Mouse (Mus musculus) layer of hippocampus, postnatal 14 days (tissue): Measurements from ENCODE around the gene Map10. TPM values are rescaled to one million over a fixed set of nuclear protein-coding genes. Genes with fewer than 3 reads are reported as not detected.

ENCODE experiments used
- DNase-seq, 2 experiments: peaks; one replicate each; pipeline ENCODE4 v3.0.0; 2021 to 2022; ENCODE audit warnings: low spot score in 2 of 2, mixed read lengths in 1 of 2
- total RNA-seq, 2 experiments: library from RNA; stranded (reverse); gene quantifications; 2 replicates each; pipeline ENCODE4 v1.2.3; 2021

Map10 gene
- total RNA-seq, 2 experiments from 2014 or later, result 4.2 TPM

- DNase-seq, result no peak
Measured at GRCm38 (mm10) chr8:125709171-125709570, 39.6 kb downstream of the Map10 start.

GRCm38 (mm10) chr8:125711514-125711913, 41.9 kb downstream of the Map10 start:
- no peak for DNase-seq

- DNase-seq, result no peak
Measured at GRCm38 (mm10) chr8:125716211-125716610, 46.6 kb downstream of the Map10 start.

- DNase-seq, result no peak
Measured at GRCm38 (mm10) chr8:125716613-125717012, 47.0 kb downstream of the Map10 start.

GRCm38 (mm10) chr8:125718914-125719313, 49.3 kb downstream of the Map10 start:
- DNase-seq, result no peak

GRCm38 (mm10) chr8:125722675-125723074, 53.1 kb downstream of the Map10 start:
- DNase-seq, result no peak

Other genes with a start within 250 kb of the Map10 start
- gene Sipa1l2, start 100.0 kb upstream of the Map10 start, total RNA-seq, result 10 to 100 TPM; 36.9 to 42.0 TPM
- 10 to 100 TPM; 18.8 to 21.4 TPM for gene Ntpcr, start 60.1 kb downstream of the Map10 start, total RNA-seq
- gene Pcnx2, start 228.5 kb downstream of the Map10 start, total RNA-seq, result 10 to 100 TPM; 56.1 to 65.9 TPM
- gene Map3k21, start 240.6 kb downstream of the Map10 start, total RNA-seq, result 1 to 10 TPM; 1.7 TPM